Mouse (Mus musculus) forebrain, embryonic 14.5 days (tissue): ENCODE measurements at regions not wholly inside any gene's neighbourhood (a gene's known extent, or its start where the extent isn't known, plus 50 kb on each side); places are given as distances from the start of the nearest gene placed in this dataset.
A peak's percentile ranks its signal among the peaks of the same experiment; 100 is the strongest.

ENCODE experiments used
- ATAC-seq: fragments of 200-750 bp; cut with Nextera tagmentation; 2 replicates; pipeline ENCODE4 v1.8.0; 2017; ENCODE audit warnings: mild to moderate bottlenecking, moderate library complexity
- DNase-seq: peaks from one replicate; pipeline ENCODE4 v3.0.0-alpha.2; 2015; ENCODE audit warnings: low spot score
- H3K27ac ChIP-seq: fragments of 300-500 bp; sonication (generic); 2 replicates; pipeline ENCODE4 v1.5.1; 2014; ENCODE audit warnings: low read depth, mild to moderate bottlenecking, control low read depth, low read length, moderate library complexity
- H3K27me3 ChIP-seq: fragments of 300-500 bp; sonication (generic); replicated peaks from 2 replicates; pipeline ENCODE4 v1.6.1; 2014; ENCODE audit warnings: low read length, control low read depth, mixed read lengths; ENCODE audit not compliant: control insufficient read depth, insufficient read depth
- H3K36me3 ChIP-seq: fragments of 300-500 bp; sonication (generic); 2 replicates; pipeline ENCODE4 v1.6.1; 2014; ENCODE audit warnings: low read length, control low read depth; ENCODE audit not compliant: control insufficient read depth, insufficient read depth
- H3K4me1 ChIP-seq: fragments of 300-500 bp; sonication (generic); 2 replicates; pipeline ENCODE4 v1.6.1; 2014; ENCODE audit warnings: antibody characterized with exemption, low read length, control low read depth; ENCODE audit not compliant: control insufficient read depth, insufficient read depth
- H3K4me2 ChIP-seq: fragments of 300-500 bp; sonication (generic); 2 replicates; pipeline ENCODE4 v1.6.1; 2014; ENCODE audit warnings: mild to moderate bottlenecking, control low read depth, low read length
- H3K4me3 ChIP-seq: fragments of 300-500 bp; sonication (generic); 2 replicates; pipeline ENCODE4 v1.5.1; 2014; ENCODE audit warnings: low read depth, low read length, control low read depth
- H3K9ac ChIP-seq: fragments of 300-500 bp; sonication (generic); 2 replicates; pipeline ENCODE4 v1.6.1; 2014; ENCODE audit warnings: mild to moderate bottlenecking, low read length, control low read depth, moderate library complexity
- H3K9me3 ChIP-seq: fragments of 300-500 bp; sonication (generic); replicated peaks from 2 replicates; pipeline ENCODE4 v1.6.1; 2016; ENCODE audit warnings: low read length, control low read depth, mixed read lengths; ENCODE audit not compliant: control insufficient read depth
- WGBS: fragments of 180-500 bp; shearing (Covaris S2); extraction: QIAGEN DNeasy Blood & Tissue Kit; methylation state at CpG from one replicate; pipeline ENCODE4 v1.1.7; 2014; 5-methylcytosine and 5-hydroxymethylcytosine counted together

GRCm38 (mm10) chr10:98646311-98646999, 267.8 kb upstream of the Atp2b1 start:
- WGBS: 47% methylated on average over 8 of the region's 8 CpGs
- no peak overlapping the region for H3K4me3 ChIP-seq
- H3K4me2 ChIP-seq: no peak overlapping the region
- H3K27me3 ChIP-seq: no peaks in the 10 kb centered on the region
- no peaks in the 10 kb centered on the region for H3K9me3 ChIP-seq
- DNase-seq: peak; percentile 37
- no peaks in the 10 kb centered on the region for H3K36me3 ChIP-seq
- no peak overlapping the region for H3K9ac ChIP-seq
- H3K4me1 ChIP-seq: no peaks in the 10 kb centered on the region
- ATAC-seq: peak; percentile 67; the same call in 1 of the 2 replicates
- H3K27ac ChIP-seq: no peak overlapping the region; the same call in 1 of the 2 replicates

GRCm38 (mm10) chr10:98648710-98649245, 265.4 kb upstream of the Atp2b1 start:
- WGBS: 86% methylated on average over 7 of the region's 7 CpGs
- Histone ChIP-seq H3K9ac (no peak overlapping the region), H3K36me3 (no peaks in the 10 kb centered on the region), H3K4me2 (no peak overlapping the region), H3K27ac (no peak overlapping the region), H3K27me3 (no peaks in the 10 kb centered on the region), H3K4me1 (no peaks in the 10 kb centered on the region), H3K9me3 (no peaks in the 10 kb centered on the region), H3K4me3 (no peak overlapping the region)
- 0 out of 2 replicates have a peak, but pooled peaks have one; percentile 40 for ATAC-seq
- DNase-seq: peak; percentile 36

GRCm38 (mm10) chr10:98650533-98650932, 263.7 kb upstream of the Atp2b1 start:
- H3K36me3 ChIP-seq: no peaks in the 10 kb centered on the region
- no peaks in the 10 kb centered on the region for H3K9me3 ChIP-seq
- ATAC-seq: no peak
- H3K4me1 ChIP-seq: no peaks in the 10 kb centered on the region
- no peak overlapping the region for H3K9ac ChIP-seq
- WGBS: 90% methylated on average over 4 of the region's 4 CpGs
- no peak overlapping the region for H3K4me3 ChIP-seq
- H3K27me3 ChIP-seq: no peaks in the 10 kb centered on the region
- H3K27ac ChIP-seq: no peak overlapping the region
- H3K4me2 ChIP-seq: no peak overlapping the region
- no peak for DNase-seq

GRCm38 (mm10) chr10:98651127-98651526, 263.1 kb upstream of the Atp2b1 start:
- Histone ChIP-seq H3K9ac (no peak overlapping the region), H3K27me3 (no peaks in the 10 kb centered on the region), H3K36me3 (no peaks in the 10 kb centered on the region), H3K4me1 (no peaks in the 10 kb centered on the region), H3K4me3 (no peak overlapping the region), H3K27ac (no peak overlapping the region), H3K4me2 (no peak overlapping the region), H3K9me3 (no peaks in the 10 kb centered on the region)
- WGBS: 88% methylated on average over 6 of the region's 6 CpGs
- ATAC-seq (no peak), DNase-seq (no peak)

GRCm38 (mm10) chr10:98651599-98651998, 262.6 kb upstream of the Atp2b1 start:
- ATAC-seq (no peak), DNase-seq (no peak)
- Histone ChIP-seq H3K9me3 (no peaks in the 10 kb centered on the region), H3K27me3 (no peaks in the 10 kb centered on the region), H3K4me1 (no peaks in the 10 kb centered on the region), H3K36me3 (no peaks in the 10 kb centered on the region), H3K27ac (no peak overlapping the region), H3K9ac (no peak overlapping the region), H3K4me2 (no peak overlapping the region), H3K4me3 (no peak overlapping the region)
- 94% methylated on average over 5 of the region's 5 CpGs for WGBS

- ATAC-seq (no peak), DNase-seq (no peak)
- Histone ChIP-seq H3K27ac (no peak overlapping the region), H3K36me3 (no peaks in the 10 kb centered on the region), H3K4me3 (no peak overlapping the region), H3K4me2 (no peak overlapping the region), H3K9ac (no peak overlapping the region), H3K9me3 (no peaks in the 10 kb centered on the region), H3K27me3 (no peaks in the 10 kb centered on the region), H3K4me1 (no peaks in the 10 kb centered on the region)
- 94% methylated on average over 2 of the region's 2 CpGs for WGBS
These were observed 262.1 kb upstream of the Atp2b1 start for GRCm38 (mm10) chr10:98652084-98652483.

GRCm38 (mm10) chr10:98660747-98661146, 253.5 kb upstream of the Atp2b1 start:
- H3K9me3 ChIP-seq: no peaks in the 10 kb centered on the region
- H3K27me3 ChIP-seq: no peaks in the 10 kb centered on the region
- DNase-seq: no peak
- H3K4me3 ChIP-seq: no peak overlapping the region
- no peaks in the 10 kb centered on the region for H3K36me3 ChIP-seq
- no peak overlapping the region for H3K4me2 ChIP-seq
- H3K9ac ChIP-seq: no peak overlapping the region
- ATAC-seq: no peak
- no peak overlapping the region for H3K27ac ChIP-seq
- 50% methylated on average over 1 of the region's 1 CpGs for WGBS
- no peaks in the 10 kb centered on the region for H3K4me1 ChIP-seq

GRCm38 (mm10) chr10:98665936-98666505, 248.2 kb upstream of the Atp2b1 start:
- Histone ChIP-seq H3K36me3 (no peaks in the 10 kb centered on the region), H3K27ac (no peak overlapping the region), H3K9ac (no peak overlapping the region), H3K27me3 (no peaks in the 10 kb centered on the region), H3K4me3 (no peak overlapping the region), H3K9me3 (no peaks in the 10 kb centered on the region), H3K4me2 (no peak overlapping the region), H3K4me1 (no peaks in the 10 kb centered on the region)
- ATAC-seq (no peak), DNase-seq (no peak)
- 94% methylated on average over 3 of the region's 3 CpGs for whole genome bisulfite sequencing

- no peaks in the 10 kb centered on the region for H3K36me3 ChIP-seq
- no peak for ATAC-seq
- no peak overlapping the region for H3K4me2 ChIP-seq
- no peaks in the 10 kb centered on the region for H3K27me3 ChIP-seq
- H3K9me3 ChIP-seq: no peaks in the 10 kb centered on the region
- no peak overlapping the region for H3K27ac ChIP-seq
- DNase-seq: no peak
- H3K9ac ChIP-seq: no peak overlapping the region
- H3K4me3 ChIP-seq: no peak overlapping the region
- 78% methylated on average over 1 of the region's 1 CpGs for WGBS
- H3K4me1 ChIP-seq: no peaks in the 10 kb centered on the region
These were observed 246.5 kb upstream of the Atp2b1 start for GRCm38 (mm10) chr10:98667728-98668127.
